Mouse (Mus musculus): ENCODE data around the gene Castor1. TPM values are rescaled to one million over a fixed set of nuclear protein-coding genes. Genes with fewer than 3 reads are reported as not detected.
A peak's percentile ranks its signal among the peaks of the same experiment; 100 is the strongest.

Gene Castor1
- polyA plus RNA-seq, 1 experiment from 2014 or later: 1.7 TPM

- no peak for DNase-seq (ENCODE audit: low spot score)
- H3K36me3 ChIP-seq: peaks cover 55% of the 10 kb centered on the region
- no peak overlapping the region for H3K27ac ChIP-seq
- 83% methylated on average over 10 of the region's 10 CpGs for WGBS
- H3K4me3 ChIP-seq: no peak overlapping the region
- H3K27me3 ChIP-seq (ENCODE audit: insufficient read depth, poor library complexity, severe bottlenecking): peaks cover 3% of the 10 kb centered on the region; the same call in 1 of the 2 replicates
- H3K9me3 ChIP-seq: no peaks in the 10 kb centered on the region
- peaks cover 29% of the 10 kb centered on the region for H3K4me1 ChIP-seq
These were observed 4.9 kb upstream of the Castor1 start for GRCm38 (mm10) chr11:4213107-4213506.

- no peak for DNase-seq (ENCODE audit: low spot score)
- H3K4me1 ChIP-seq: peaks cover 42% of the 10 kb centered on the region
- no peak overlapping the region for H3K27ac ChIP-seq
- H3K36me3 ChIP-seq: peaks cover 51% of the 10 kb centered on the region
- no peak overlapping the region for H3K4me3 ChIP-seq
- WGBS: 93% methylated on average over 14 of the region's 14 CpGs
- H3K27me3 ChIP-seq (ENCODE audit: insufficient read depth, poor library complexity, severe bottlenecking): peaks cover 17% of the 10 kb centered on the region
- H3K9me3 ChIP-seq: no peaks in the 10 kb centered on the region
These were observed 3.5 kb upstream of the Castor1 start for GRCm38 (mm10) chr11:4214572-4214971.

- Histone ChIP-seq H3K4me3 (no peak overlapping the region), H3K27me3 (ENCODE audit: insufficient read depth, poor library complexity, severe bottlenecking) (peaks cover 17% of the 10 kb centered on the region), H3K9me3 (no peaks in the 10 kb centered on the region), H3K36me3 (peaks cover 49% of the 10 kb centered on the region), H3K27ac (no peak overlapping the region), H3K4me1 (peaks cover 42% of the 10 kb centered on the region)
- WGBS: 73% methylated on average over 10 of the region's 10 CpGs
- no peak for DNase-seq (ENCODE audit: low spot score)
These were observed 3.0 kb upstream of the Castor1 start for GRCm38 (mm10) chr11:4215061-4215460.

- peaks cover 42% of the 10 kb centered on the region for H3K4me1 ChIP-seq
- H3K36me3 ChIP-seq: peaks cover 39% of the 10 kb centered on the region
- no peaks in the 10 kb centered on the region for H3K9me3 ChIP-seq
- peaks cover 23% of the 10 kb centered on the region for H3K27me3 ChIP-seq (ENCODE audit: insufficient read depth, poor library complexity, severe bottlenecking)
- no peak overlapping the region for H3K27ac ChIP-seq
- H3K4me3 ChIP-seq: no peak overlapping the region
- DNase-seq (ENCODE audit: low spot score): no peak
- WGBS: 78% methylated on average over 9 of the region's 9 CpGs
These were observed 1.6 kb upstream of the Castor1 start for GRCm38 (mm10) chr11:4216248-4217000.

GRCm38 (mm10) chr11:4218637-4219036, 612 bp downstream of the Castor1 start:
- H3K4me3 ChIP-seq: peak overlapping the region; percentile 64
- no peaks in the 10 kb centered on the region for H3K9me3 ChIP-seq
- 2% methylated on average over 6 of the region's 6 CpGs for WGBS
- H3K4me1 ChIP-seq: peaks cover 37% of the 10 kb centered on the region
- peaks cover 28% of the 10 kb centered on the region for H3K27me3 ChIP-seq (ENCODE audit: insufficient read depth, poor library complexity, severe bottlenecking)
- peaks cover 19% of the 10 kb centered on the region for H3K36me3 ChIP-seq
- DNase-seq (ENCODE audit: low spot score): no peak
- H3K27ac ChIP-seq: peak overlapping the region; percentile 80

GRCm38 (mm10) chr11:4219317-4219751, 1.3 kb downstream of the Castor1 start:
- peaks cover 12% of the 10 kb centered on the region; the same call in 1 of the 2 replicates for H3K36me3 ChIP-seq
- H3K4me3 ChIP-seq: no peak overlapping the region
- H3K4me1 ChIP-seq: peaks cover 39% of the 10 kb centered on the region
- DNase-seq (ENCODE audit: low spot score): no peak
- H3K27me3 ChIP-seq (ENCODE audit: insufficient read depth, poor library complexity, severe bottlenecking): peaks cover 30% of the 10 kb centered on the region
- H3K27ac ChIP-seq: no peak overlapping the region
- no peaks in the 10 kb centered on the region for H3K9me3 ChIP-seq
- 4% methylated on average over 2 of the region's 2 CpGs for WGBS

- no peaks in the 10 kb centered on the region for H3K9me3 ChIP-seq
- peaks cover 34% of the 10 kb centered on the region for H3K4me1 ChIP-seq
- H3K27ac ChIP-seq: no peak overlapping the region
- no peak overlapping the region for H3K4me3 ChIP-seq
- peaks cover 32% of the 10 kb centered on the region for H3K27me3 ChIP-seq (ENCODE audit: insufficient read depth, poor library complexity, severe bottlenecking)
- peaks cover 6% of the 10 kb centered on the region; the same call in 1 of the 2 replicates for H3K36me3 ChIP-seq
- no peak for DNase-seq (ENCODE audit: low spot score)
- 60% methylated on average over 9 of the region's 9 CpGs for WGBS
These were observed 1.9 kb downstream of the Castor1 start for GRCm38 (mm10) chr11:4219908-4220307.

- 45% methylated on average over 28 of the region's 28 CpGs for WGBS
- Histone ChIP-seq H3K27ac (no peak overlapping the region), H3K4me1 (peaks cover 30% of the 10 kb centered on the region), H3K36me3 (no peaks in the 10 kb centered on the region), H3K4me3 (no peak overlapping the region), H3K9me3 (no peaks in the 10 kb centered on the region), H3K27me3 (ENCODE audit: insufficient read depth, poor library complexity, severe bottlenecking) (peaks cover 36% of the 10 kb centered on the region)
- peak; percentile 89 for DNase-seq (ENCODE audit: low spot score)
These were observed 2.7 kb downstream of the Castor1 start for GRCm38 (mm10) chr11:4220443-4221400.

- H3K36me3 ChIP-seq: no peaks in the 10 kb centered on the region
- no peak overlapping the region for H3K4me3 ChIP-seq
- H3K27me3 ChIP-seq (ENCODE audit: insufficient read depth, poor library complexity, severe bottlenecking): peaks cover 33% of the 10 kb centered on the region
- no peaks in the 10 kb centered on the region for H3K9me3 ChIP-seq
- DNase-seq (ENCODE audit: low spot score): no peak
- H3K27ac ChIP-seq: no peak overlapping the region
- peaks cover 27% of the 10 kb centered on the region for H3K4me1 ChIP-seq
- 74% methylated on average over 17 of the region's 17 CpGs for WGBS
These were observed 4.3 kb downstream of the Castor1 start for GRCm38 (mm10) chr11:4222046-4222950.

- Histone ChIP-seq H3K27me3 (ENCODE audit: insufficient read depth, poor library complexity, severe bottlenecking) (peaks cover 28% of the 10 kb centered on the region), H3K4me3 (peak overlapping the region; percentile 31), H3K27ac (peak overlapping the region; percentile 74), H3K9me3 (no peaks in the 10 kb centered on the region), H3K4me1 (peaks cover 18% of the 10 kb centered on the region; the same call in 1 of the 2 replicates), H3K36me3 (no peaks in the 10 kb centered on the region)
- 16% methylated on average over 7 of the region's 7 CpGs for WGBS
- peak; percentile 91 for DNase-seq (ENCODE audit: low spot score)
These were observed 5.6 kb downstream of the Castor1 start for GRCm38 (mm10) chr11:4223393-4224188.

- Histone ChIP-seq H3K36me3 (no peaks in the 10 kb centered on the region), H3K4me3 (peak overlapping the region; percentile 35; the same call in 1 of the 2 replicates), H3K27ac (peak overlapping the region; percentile 74), H3K4me1 (peaks cover 14% of the 10 kb centered on the region; the same call in 1 of the 2 replicates), H3K27me3 (ENCODE audit: insufficient read depth, poor library complexity, severe bottlenecking) (peaks cover 22% of the 10 kb centered on the region), H3K9me3 (no peaks in the 10 kb centered on the region)
- DNase-seq (ENCODE audit: low spot score): no peak
- 38% methylated on average over 2 of the region's 2 CpGs for WGBS
These were observed 6.2 kb downstream of the Castor1 start for GRCm38 (mm10) chr11:4224223-4224622.

Data from heart, embryonic 10.5 days (tissue).